Mouse (Mus musculus) lung, postnatal 0 days (tissue): ENCODE measurements around the gene Cd52. TPM values are rescaled to one million over a fixed set of nuclear protein-coding genes. Genes with fewer than 3 reads are reported as not detected.

Experiments
- ATAC-seq: fragments of 200-750 bp; cut with Nextera tagmentation; 2 replicates; pipeline ENCODE4 v1.8.0; 2017; ENCODE audit warnings: moderate library complexity
- DNase-seq: peaks from one replicate; pipeline ENCODE4 v3.0.0-alpha.2; 2016; ENCODE audit warnings: low spot score
- H3K27ac ChIP-seq: fragments of 300-500 bp; sonication (generic); 2 replicates; pipeline ENCODE4 v1.5.1; 2014; ENCODE audit warnings: antibody characterized with exemption, mild to moderate bottlenecking, low read length, mixed read lengths
- H3K27me3 ChIP-seq: fragments of 300-500 bp; sonication (generic); replicated peaks from 2 replicates; pipeline ENCODE4 v1.6.1; 2014; ENCODE audit warnings: low read length, mixed read lengths; ENCODE audit not compliant: insufficient read depth
- H3K36me3 ChIP-seq: fragments of 300-500 bp; sonication (generic); 2 replicates; pipeline ENCODE4 v1.6.1; 2014; ENCODE audit warnings: low read length, mixed read lengths; ENCODE audit not compliant: insufficient read depth
- H3K4me1 ChIP-seq: fragments of 300-500 bp; sonication (generic); 2 replicates; pipeline ENCODE4 v1.6.1; 2014; ENCODE audit warnings: antibody characterized with exemption, low read depth, low read length, mixed read lengths; ENCODE audit not compliant: insufficient read depth
- H3K4me2 ChIP-seq: fragments of 300-500 bp; sonication (generic); replicated peaks from 2 replicates; pipeline ENCODE4 v1.6.1; 2014; ENCODE audit warnings: low read depth, mild to moderate bottlenecking, low read length, moderate library complexity, mixed read lengths
- H3K4me3 ChIP-seq: fragments of 300-500 bp; sonication (generic); 2 replicates; pipeline ENCODE4 v1.5.1; 2014; ENCODE audit warnings: low read depth, low read length
- H3K9ac ChIP-seq: fragments of 300-500 bp; sonication (generic); replicated peaks from 2 replicates; pipeline ENCODE4 v1.6.1; 2014; ENCODE audit warnings: low read depth, mild to moderate bottlenecking
- H3K9me3 ChIP-seq: fragments of 300-500 bp; sonication (generic); 2 replicates; pipeline ENCODE4 v1.6.1; 2016; ENCODE audit warnings: low read length, mixed read lengths
- CTCF ChIP-seq: IDR thresholded peaks from 2 replicates; pipeline ENCODE4 v1.5.1; 2016; ENCODE audit warnings: antibody characterized with exemption, mild to moderate bottlenecking
- EP300 ChIP-seq: IDR thresholded peaks from 2 replicates; pipeline ENCODE4 v1.6.1; 2016; ENCODE audit warnings: antibody characterized with exemption, mild to moderate bottlenecking, control low read depth
- WGBS: fragments of 180-500 bp; shearing (Covaris S2); extraction: QIAGEN DNeasy Blood & Tissue Kit; methylation state at CpG from one replicate; pipeline ENCODE4 v1.1.7; 2014; 5-methylcytosine and 5-hydroxymethylcytosine counted together
- polyA plus RNA-seq: library from polyadenylated mRNA; unstranded; fragments of >200 nt; fragmentation: Nextera tagmentation; extraction: Ambion mirVana; gene quantifications from 2 replicates; pipeline ENCODE4 v1.2.1, GENCODE M21; 2015

Gene Cd52
- polyA plus RNA-seq, 1 experiment from 2014 or later = 65.9 TPM

- Histone ChIP-seq H3K4me2 (no peak overlapping the region), H3K27me3 (no peaks in the 10 kb centered on the region), H3K36me3 (no peaks in the 10 kb centered on the region), H3K27ac (no peak overlapping the region), H3K4me3 (no peak overlapping the region), H3K4me1 (no peaks in the 10 kb centered on the region), H3K9me3 (no peaks in the 10 kb centered on the region), H3K9ac (no peak overlapping the region)
- WGBS = 65% methylated on average over 16 of the region's 16 CpGs
- peak; percentile 11; the same call in 1 of the 2 replicates for ATAC-seq
- TF ChIP-seq EP300 = no peak
- no peak for TF ChIP-seq CTCF
- no peak for DNase-seq
Measured at GRCm38 (mm10) chr4:134115215-134116144, 20.6 kb upstream of the Cd52 start.

- H3K36me3 ChIP-seq = no peaks in the 10 kb centered on the region
- no peak overlapping the region for H3K4me3 ChIP-seq
- no peaks in the 10 kb centered on the region for H3K9me3 ChIP-seq
- DNase-seq (no peak), ATAC-seq (no peak)
- H3K27ac ChIP-seq = no peak overlapping the region
- 82% methylated on average over 4 of the region's 4 CpGs for WGBS
- H3K4me2 ChIP-seq = no peak overlapping the region
- H3K27me3 ChIP-seq = no peaks in the 10 kb centered on the region
- no peaks in the 10 kb centered on the region for H3K4me1 ChIP-seq
- H3K9ac ChIP-seq = no peak overlapping the region
- TF ChIP-seq CTCF (no peak), EP300 (no peak)
Measured at GRCm38 (mm10) chr4:134114038-134114437, 19.2 kb upstream of the Cd52 start.

- H3K4me3 ChIP-seq = no peak overlapping the region
- DNase-seq (no peak), ATAC-seq (no peak)
- no peaks in the 10 kb centered on the region for H3K36me3 ChIP-seq
- H3K4me2 ChIP-seq = no peak overlapping the region
- no peaks in the 10 kb centered on the region for H3K9me3 ChIP-seq
- 62% methylated on average over 10 of the region's 10 CpGs for WGBS
- H3K27me3 ChIP-seq = no peaks in the 10 kb centered on the region
- no peak overlapping the region for H3K9ac ChIP-seq
- no peak overlapping the region for H3K27ac ChIP-seq
- H3K4me1 ChIP-seq = no peaks in the 10 kb centered on the region; the same call in 1 of the 2 replicates
- no peak for TF ChIP-seq EP300
- TF ChIP-seq CTCF = no peak
Measured at GRCm38 (mm10) chr4:134113356-134113994, 18.6 kb upstream of the Cd52 start.

DNA sequence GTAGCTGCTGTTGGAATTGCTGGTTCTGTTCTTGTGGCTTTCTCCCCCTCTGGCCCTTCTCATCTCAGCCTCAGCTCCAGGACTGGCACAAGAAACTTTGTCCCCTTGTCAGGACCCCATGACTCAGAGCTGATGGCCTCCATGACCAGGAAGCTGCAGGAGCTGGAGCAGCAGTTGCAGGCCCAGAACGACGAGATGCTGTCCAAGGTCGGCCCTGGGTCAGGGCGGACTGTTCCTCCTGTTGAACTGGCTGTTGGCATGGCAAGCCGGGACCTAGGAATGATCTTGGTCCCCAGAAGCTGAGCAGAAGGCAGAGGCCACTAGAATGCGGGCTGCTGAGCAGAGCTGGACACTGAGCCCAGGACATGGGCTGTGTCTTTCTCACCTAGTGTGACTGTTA, 17.5 kb upstream of the Cd52 start:
- Histone ChIP-seq H3K36me3 (no peaks in the 10 kb centered on the region), H3K4me1 (no peaks in the 10 kb centered on the region; the same call in 1 of the 2 replicates), H3K9me3 (no peaks in the 10 kb centered on the region), H3K27me3 (no peaks in the 10 kb centered on the region), H3K4me2 (no peak overlapping the region), H3K27ac (no peak overlapping the region), H3K4me3 (no peak overlapping the region), H3K9ac (no peak overlapping the region)
- DNase-seq (no peak), ATAC-seq (no peak)
- 69% methylated on average over 6 of the region's 6 CpGs for WGBS
- no peak for TF ChIP-seq CTCF
- no peak for TF ChIP-seq EP300

- Histone ChIP-seq H3K27me3 (no peaks in the 10 kb centered on the region), H3K27ac (no peak overlapping the region), H3K4me1 (no peaks in the 10 kb centered on the region; the same call in 1 of the 2 replicates), H3K4me3 (no peak overlapping the region), H3K9me3 (no peaks in the 10 kb centered on the region), H3K9ac (no peak overlapping the region), H3K36me3 (no peaks in the 10 kb centered on the region), H3K4me2 (no peak overlapping the region)
- TF ChIP-seq EP300 (no peak), CTCF (no peak)
- DNase-seq = no peak
- ATAC-seq = no peak
- 33% methylated on average over 3 of the region's 3 CpGs for WGBS
Measured at GRCm38 (mm10) chr4:134110653-134111052, 15.8 kb upstream of the Cd52 start.

DNA sequence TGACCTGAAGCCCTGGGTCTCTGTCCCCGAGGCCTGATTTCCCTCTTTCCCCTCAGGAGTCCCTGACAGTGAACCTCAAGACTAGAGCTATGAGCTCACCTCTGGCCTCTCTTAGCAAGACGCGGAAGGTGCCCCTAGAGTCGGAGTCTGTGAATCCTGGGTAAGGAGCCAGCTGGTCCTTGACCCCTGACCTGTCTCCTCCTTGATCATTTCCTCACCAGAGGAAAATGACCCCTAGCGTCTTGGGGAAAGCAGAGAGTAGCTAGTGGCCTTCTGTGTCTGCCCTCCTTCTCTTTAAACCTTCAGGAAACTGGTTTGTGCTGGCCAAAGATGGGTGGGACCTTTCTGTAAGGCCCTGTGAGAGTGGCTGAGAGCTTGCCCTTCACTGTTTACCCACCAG, 13.3 kb upstream of the Cd52 start:
- Histone ChIP-seq H3K4me1 (no peaks in the 10 kb centered on the region; the same call in 1 of the 2 replicates), H3K4me3 (no peak overlapping the region), H3K36me3 (no peaks in the 10 kb centered on the region), H3K27me3 (no peaks in the 10 kb centered on the region), H3K27ac (no peak overlapping the region), H3K9me3 (no peaks in the 10 kb centered on the region), H3K9ac (no peak overlapping the region), H3K4me2 (no peak overlapping the region)
- ATAC-seq (peak; percentile 54), DNase-seq (peak; percentile 28)
- no peak for TF ChIP-seq CTCF
- TF ChIP-seq EP300 = no peak
- WGBS = 16% methylated on average over 5 of the region's 5 CpGs
